ENCODE assay signal across 8 mouse cellular contexts in the genomic region with DNA sequence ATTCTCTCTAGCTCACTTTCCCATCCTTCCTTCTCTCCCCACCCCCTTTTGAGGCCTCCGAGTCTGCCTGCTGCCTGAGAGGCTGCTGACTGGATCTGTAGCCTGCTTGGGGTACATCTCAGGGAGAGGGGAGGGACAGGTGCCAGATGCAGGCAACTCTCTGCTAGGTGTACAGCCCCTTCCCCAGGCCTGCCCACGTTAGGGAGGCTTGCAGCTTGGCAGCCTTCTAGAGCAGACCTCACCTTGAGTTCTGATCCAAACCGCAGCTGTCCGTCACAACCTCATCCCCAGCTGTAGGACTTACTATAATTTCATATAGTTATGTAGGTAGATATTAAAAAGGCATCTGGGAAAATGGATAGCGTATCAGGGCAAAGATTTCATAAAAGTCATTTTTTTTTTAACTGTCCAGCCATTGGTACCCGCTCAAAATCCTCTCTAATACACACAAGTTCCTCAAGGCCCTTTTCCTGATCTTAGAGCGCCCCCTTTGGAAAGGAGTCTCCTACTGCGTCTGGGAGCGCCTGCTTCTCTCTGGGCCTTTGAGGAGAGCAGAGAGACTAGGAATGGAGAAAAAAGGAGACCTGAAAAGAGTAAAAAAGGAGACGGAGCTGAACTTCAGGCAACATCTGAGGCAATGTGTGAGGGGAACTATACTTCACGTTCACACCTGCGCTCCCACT.
DNase-seq lines count a peak whose midpoint lies in the region.

No protein-coding gene starts in this region.

- intact Hi-C loops in heart, postnatal 14 days (cut with DNase I), result loop anchor here (5.0 kb wide), 3 partner anchors 81 to 1521 kb away; no protein-coding TSS in a partner anchor
- intact Hi-C loops in left cerebral cortex, postnatal 25 days (cut with DNase I), result loop anchor here (5.0 kb wide), 1 partner anchor 81 kb away; no protein-coding TSS in a partner anchor

- peak; percentile 14 for DNase-seq in kidney, adult 9 months
- no peak for DNase-seq in kidney, adult 11 months
- peak; percentile 77 for DNase-seq in R1 (ENCODE audit: low read depth, low spot score)
- DNase-seq in cerebellum, postnatal 25 days, result peak; percentile 47 to 73
- peak; percentile 47 to 68 for DNase-seq in heart, postnatal 14 days
- DNase-seq in left cerebral cortex, postnatal 25 days (ENCODE audit: low spot score in 2 of 2), result peak; percentile 51 to 77
- DNase-seq in retina, embryonic 14.5 days (ENCODE audit: low spot score), result peak; percentile 90
- DNase-seq in spleen, adult 12 weeks (ENCODE audit: low spot score), result no peak

Comparison
In these comparisons a context has a peak if more than half of its experiments do, and no peak if none do; other contexts are left out.
1. DNase-seq: peak in kidney, adult 9 months (single experiment), R1 (single experiment), cerebellum, postnatal 25 days (2 of 2), heart, postnatal 14 days (2 of 2), left cerebral cortex, postnatal 25 days (2 of 2) and retina, embryonic 14.5 days (single experiment); none in kidney, adult 11 months (single experiment) and spleen, adult 12 weeks (single experiment).